Mouse (Mus musculus) limb, embryonic 10.5 days (tissue): ENCODE measurements around the gene Adora2a. TPM values are rescaled to one million over a fixed set of nuclear protein-coding genes. Genes with fewer than 3 reads are reported as not detected.

ENCODE experiments used
- DNase-seq: peaks from one replicate; pipeline ENCODE4 v3.0.0-alpha.2; 2017; ENCODE audit warnings: low spot score
- H3K27ac ChIP-seq: fragments of 300-500 bp; sonication (generic); 2 replicates; pipeline ENCODE4 v1.5.1; 2016; ENCODE audit warnings: mild to moderate bottlenecking
- H3K27me3 ChIP-seq: fragments of 300-500 bp; sonication (generic); 2 replicates; pipeline ENCODE4 v1.6.1; 2016; ENCODE audit warnings: low read depth, mild to moderate bottlenecking; ENCODE audit not compliant: poor library complexity, severe bottlenecking
- H3K36me3 ChIP-seq: fragments of 300-500 bp; sonication (generic); 2 replicates; pipeline ENCODE4 v1.6.1; 2016; ENCODE audit warnings: mild to moderate bottlenecking, moderate library complexity
- H3K4me1 ChIP-seq: fragments of 300-500 bp; sonication (generic); 2 replicates; pipeline ENCODE4 v1.6.1; 2016
- H3K4me3 ChIP-seq: fragments of 300-500 bp; sonication (generic); 2 replicates; pipeline ENCODE4 v1.5.1; 2016; ENCODE audit warnings: mild to moderate bottlenecking, moderate library complexity
- H3K9me3 ChIP-seq: fragments of 300-500 bp; sonication (generic); replicated peaks from 2 replicates; pipeline ENCODE4 v1.6.1; 2016; ENCODE audit warnings: mild to moderate bottlenecking
- WGBS: fragments of 180-500 bp; shearing (Covaris S2); methylation state at CpG from one replicate; pipeline ENCODE4 v1.1.7; 2016; 5-methylcytosine and 5-hydroxymethylcytosine counted together
- polyA plus RNA-seq: library from polyadenylated mRNA; unstranded; fragments of >200 nt; fragmentation: Nextera tagmentation; extraction: Ambion mirVana; gene quantifications from 2 replicates; pipeline ENCODE4 v1.2.1, GENCODE M21; 2016

Gene Adora2a
- polyA plus RNA-seq, 1 experiment from 2014 or later = 1.7 TPM

GRCm38 (mm10) chr10:75298608-75299007 is 18.1 kb upstream of the Adora2a start:
- Histone ChIP-seq H3K36me3 (peaks cover 53% of the 10 kb centered on the region), H3K27me3 (no peaks in the 10 kb centered on the region), H3K27ac (no peak overlapping the region), H3K4me1 (0 out of 2 replicates have a peak, but pooled peaks cover 5% of the 10 kb centered on the region), H3K4me3 (no peak overlapping the region), H3K9me3 (no peaks in the 10 kb centered on the region)
- DNase-seq = no peak
- 94% methylated on average over 5 of the region's 5 CpGs for WGBS

DNA sequence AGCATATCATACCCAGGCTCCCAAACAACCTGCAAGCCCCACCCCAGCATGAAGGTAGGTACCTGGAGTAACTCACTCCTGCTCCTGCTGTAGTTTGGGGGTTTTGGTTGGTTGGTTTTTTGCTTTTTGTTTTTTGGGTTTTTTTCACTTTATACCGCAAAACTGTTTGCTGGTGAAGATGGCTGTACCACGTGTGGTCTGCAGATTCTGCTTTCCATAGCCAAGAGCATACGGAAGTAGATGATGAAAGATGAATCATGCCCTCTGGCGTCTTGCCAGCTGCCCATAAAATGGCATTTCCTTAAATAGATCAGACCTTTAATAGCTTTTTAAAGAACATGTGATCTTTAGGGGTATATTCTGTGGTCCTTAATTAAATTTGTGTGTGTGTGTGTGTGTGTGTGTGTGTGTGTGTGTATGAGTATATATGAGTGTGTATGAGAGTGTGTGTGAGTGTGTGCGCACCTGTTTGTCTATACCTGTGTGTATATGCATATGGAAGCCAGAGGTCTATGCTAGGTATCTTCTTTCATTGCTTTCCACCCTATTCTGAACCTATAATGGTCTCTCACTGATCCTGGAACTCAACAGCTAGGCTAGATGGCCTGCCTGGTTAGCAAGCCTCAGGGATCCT is 16.8 kb upstream of the Adora2a start:
- peaks cover 63% of the 10 kb centered on the region for H3K36me3 ChIP-seq
- H3K4me1 ChIP-seq = 0 out of 2 replicates have a peak, but pooled peaks cover 4% of the 10 kb centered on the region
- no peaks in the 10 kb centered on the region for H3K9me3 ChIP-seq
- H3K27me3 ChIP-seq = no peaks in the 10 kb centered on the region
- no peak overlapping the region for H3K4me3 ChIP-seq
- WGBS = 92% methylated on average over 5 of the region's 5 CpGs
- no peak overlapping the region for H3K27ac ChIP-seq
- DNase-seq = no peak

- WGBS = 91% methylated on average over 12 of the region's 12 CpGs
- Histone ChIP-seq H3K4me3 (no peak overlapping the region), H3K9me3 (no peaks in the 10 kb centered on the region), H3K4me1 (no peaks in the 10 kb centered on the region), H3K27ac (no peak overlapping the region), H3K36me3 (peaks cover 66% of the 10 kb centered on the region), H3K27me3 (no peaks in the 10 kb centered on the region)
- no peak for DNase-seq
Measured at GRCm38 (mm10) chr10:75301195-75301806, 15.4 kb upstream of the Adora2a start.

- Histone ChIP-seq H3K36me3 (peaks cover 67% of the 10 kb centered on the region), H3K9me3 (no peaks in the 10 kb centered on the region), H3K27ac (no peak overlapping the region), H3K27me3 (no peaks in the 10 kb centered on the region), H3K4me3 (no peak overlapping the region), H3K4me1 (no peaks in the 10 kb centered on the region)
- WGBS = 92% methylated on average over 4 of the region's 4 CpGs
- no peak for DNase-seq
Measured at GRCm38 (mm10) chr10:75301937-75302336, 14.7 kb upstream of the Adora2a start.

- Histone ChIP-seq H3K9me3 (no peaks in the 10 kb centered on the region), H3K36me3 (peaks cover 73% of the 10 kb centered on the region), H3K27ac (no peak overlapping the region), H3K4me3 (no peak overlapping the region), H3K4me1 (no peaks in the 10 kb centered on the region), H3K27me3 (no peaks in the 10 kb centered on the region)
- 90% methylated on average over 4 of the region's 4 CpGs for WGBS
- DNase-seq = no peak
Measured at GRCm38 (mm10) chr10:75302536-75302935, 14.1 kb upstream of the Adora2a start.

DNA sequence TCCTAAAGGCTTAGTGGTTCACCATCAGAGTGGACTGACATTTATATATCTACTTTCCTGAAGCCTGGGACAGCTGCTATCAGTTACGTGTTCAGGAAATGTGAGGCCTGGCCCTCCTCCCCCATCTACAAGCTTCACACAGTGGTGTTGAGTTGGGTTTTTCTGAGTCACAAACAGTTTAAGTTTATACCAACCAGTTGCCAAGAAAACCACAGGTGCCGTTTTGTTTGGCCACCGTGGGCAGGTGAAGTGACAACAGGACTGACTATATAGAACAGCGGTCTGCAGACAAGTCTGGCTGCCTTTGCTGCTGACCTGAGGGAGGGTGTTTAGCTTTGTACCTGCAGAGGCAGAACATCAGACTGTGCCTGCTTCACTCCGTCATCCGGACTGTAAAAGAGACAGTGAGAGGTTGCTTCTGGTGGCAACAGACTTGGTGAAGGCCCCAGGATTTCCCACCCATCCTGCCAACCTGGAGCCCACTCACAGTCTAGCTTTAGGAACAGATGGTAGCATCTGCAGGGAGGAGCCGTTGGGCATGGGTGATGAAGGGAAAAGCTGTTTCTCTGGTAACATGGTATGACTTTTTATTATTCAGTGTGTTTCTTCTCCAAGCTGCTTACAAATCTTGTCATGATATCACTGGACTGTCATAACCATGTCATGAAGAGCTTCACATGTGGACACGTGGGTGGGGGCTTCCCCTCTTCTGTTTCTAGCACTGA is 13.2 kb upstream of the Adora2a start:
- Histone ChIP-seq H3K27me3 (no peaks in the 10 kb centered on the region), H3K27ac (no peak overlapping the region), H3K4me3 (no peak overlapping the region), H3K4me1 (no peaks in the 10 kb centered on the region), H3K36me3 (peaks cover 80% of the 10 kb centered on the region), H3K9me3 (no peaks in the 10 kb centered on the region)
- no peak for DNase-seq
- WGBS = 91% methylated on average over 8 of the region's 8 CpGs

- Histone ChIP-seq H3K36me3 (peaks cover 81% of the 10 kb centered on the region), H3K27ac (no peak overlapping the region), H3K4me1 (no peaks in the 10 kb centered on the region), H3K9me3 (no peaks in the 10 kb centered on the region), H3K4me3 (no peak overlapping the region), H3K27me3 (no peaks in the 10 kb centered on the region)
- DNase-seq = no peak
- WGBS = 91% methylated on average over 5 of the region's 5 CpGs
Measured at GRCm38 (mm10) chr10:75304049-75304405, 12.7 kb upstream of the Adora2a start.

DNA sequence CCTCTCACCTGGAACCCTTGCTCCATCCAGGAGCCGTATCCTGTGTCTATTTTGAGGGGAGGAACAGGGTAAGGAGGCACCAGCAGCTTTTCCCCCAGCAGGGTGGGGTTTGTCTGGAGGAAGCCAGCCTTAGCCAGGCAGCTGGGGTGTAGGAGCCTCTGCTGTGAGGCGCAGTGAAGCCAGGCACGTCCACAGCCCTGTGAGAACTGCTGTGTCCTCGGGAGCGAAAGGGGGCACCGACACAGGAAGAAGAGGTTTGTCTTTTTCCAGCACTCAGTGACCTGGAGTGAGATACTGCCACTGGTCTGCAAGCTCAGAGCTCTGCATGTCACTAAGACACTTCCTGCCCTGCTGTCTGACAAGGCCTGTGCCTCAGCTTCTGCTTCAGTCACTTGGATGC is 12.3 kb upstream of the Adora2a start:
- 85% methylated on average over 6 of the region's 6 CpGs for WGBS
- Histone ChIP-seq H3K9me3 (no peaks in the 10 kb centered on the region), H3K4me3 (no peak overlapping the region), H3K4me1 (no peaks in the 10 kb centered on the region), H3K36me3 (peaks cover 83% of the 10 kb centered on the region), H3K27me3 (no peaks in the 10 kb centered on the region), H3K27ac (no peak overlapping the region; the same call in 1 of the 2 replicates)
- no peak for DNase-seq

DNA sequence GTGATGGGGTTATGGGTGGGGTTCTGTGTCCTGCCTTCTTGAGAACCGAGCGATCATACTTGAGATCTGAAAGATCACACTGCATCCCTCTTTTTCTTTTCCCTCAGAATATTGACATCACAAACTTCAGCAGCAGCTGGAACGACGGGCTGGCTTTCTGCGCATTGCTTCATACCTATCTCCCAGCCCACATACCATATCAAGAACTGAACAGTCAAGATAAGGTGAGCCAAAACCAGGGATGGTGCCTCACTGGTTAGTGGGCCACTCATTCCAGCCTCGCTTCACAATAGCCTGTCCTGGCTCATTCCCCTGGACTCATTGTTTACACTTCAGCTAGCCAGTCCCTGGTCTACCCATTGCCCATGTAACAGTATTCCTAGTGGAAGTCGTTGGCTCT is 9.5 kb upstream of the Adora2a start:
- Histone ChIP-seq H3K27ac (no peak overlapping the region), H3K27me3 (no peaks in the 10 kb centered on the region), H3K9me3 (no peaks in the 10 kb centered on the region), H3K4me1 (no peaks in the 10 kb centered on the region), H3K4me3 (no peak overlapping the region), H3K36me3 (peaks cover 95% of the 10 kb centered on the region)
- 92% methylated on average over 7 of the region's 7 CpGs for WGBS
- no peak for DNase-seq

DNA sequence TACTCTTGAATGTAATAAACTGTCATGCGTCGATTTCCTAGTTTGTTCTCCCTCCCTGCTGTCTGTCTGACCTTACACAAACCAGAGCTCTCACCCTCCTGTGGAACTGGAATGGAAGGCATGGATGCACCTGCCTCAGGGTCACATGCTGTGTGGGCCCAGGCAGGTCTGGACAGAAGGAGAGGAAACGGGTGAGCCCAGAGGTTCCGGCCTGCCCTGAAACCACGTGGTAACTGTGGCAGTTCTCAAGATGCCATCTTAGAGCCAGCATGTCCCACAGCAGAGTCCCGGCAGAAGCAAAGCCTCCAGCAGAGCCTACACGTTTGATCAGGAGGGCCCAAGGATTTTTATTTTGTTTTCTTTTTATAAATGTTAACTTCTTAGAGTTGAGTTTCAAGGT is 4.3 kb upstream of the Adora2a start:
- no peak for DNase-seq
- Histone ChIP-seq H3K27me3 (peaks cover 23% of the 10 kb centered on the region), H3K4me1 (peaks cover 18% of the 10 kb centered on the region), H3K4me3 (no peak overlapping the region), H3K27ac (no peak overlapping the region), H3K9me3 (no peaks in the 10 kb centered on the region), H3K36me3 (peaks cover 55% of the 10 kb centered on the region)
- 92% methylated on average over 7 of the region's 7 CpGs for WGBS

DNA sequence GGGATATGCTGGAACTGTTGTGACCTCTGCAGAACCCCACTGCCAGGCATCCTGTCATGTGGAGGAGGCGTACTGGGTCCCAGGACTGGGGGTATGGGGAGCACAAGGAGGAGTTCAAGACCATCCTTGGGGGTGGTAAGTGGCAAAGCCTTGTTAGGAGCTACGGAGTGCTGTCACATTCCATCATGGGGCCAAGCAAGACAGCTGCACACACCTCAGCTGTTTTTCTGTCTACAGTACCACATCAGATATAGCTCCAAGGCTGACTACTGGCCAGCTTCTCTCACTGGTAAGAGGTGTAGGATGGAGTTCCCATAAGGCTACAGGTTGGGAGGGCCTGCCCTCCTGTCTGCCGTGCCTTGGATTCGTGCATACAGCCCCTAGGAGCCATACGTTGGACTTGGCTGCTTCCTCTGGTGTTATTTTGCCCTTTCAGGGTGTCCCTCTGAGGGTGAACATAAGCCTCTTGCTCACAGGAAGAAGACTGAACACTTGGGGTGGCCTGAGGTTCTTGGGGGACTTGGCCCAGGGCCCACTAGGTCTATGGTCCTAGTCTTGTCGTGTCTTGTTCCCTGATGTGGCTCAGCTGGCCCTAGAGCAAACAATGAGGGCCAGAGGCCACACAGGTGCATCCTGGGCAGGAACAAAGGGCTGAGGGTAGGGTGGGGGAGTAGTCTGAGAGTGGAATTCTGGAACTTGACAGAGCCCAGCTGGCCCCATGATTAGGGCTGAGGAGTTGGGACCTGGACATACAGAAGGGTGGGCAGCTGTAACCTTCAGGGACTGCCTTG is 2.3 kb upstream of the Adora2a start:
- peak overlapping the region; percentile 21; the same call in 1 of the 2 replicates for H3K27ac ChIP-seq
- H3K27me3 ChIP-seq = peaks cover 44% of the 10 kb centered on the region
- peaks cover 21% of the 10 kb centered on the region for H3K4me1 ChIP-seq
- WGBS = 71% methylated on average over 6 of the region's 6 CpGs
- H3K9me3 ChIP-seq = no peaks in the 10 kb centered on the region
- no peak overlapping the region for H3K4me3 ChIP-seq
- peaks cover 35% of the 10 kb centered on the region for H3K36me3 ChIP-seq
- no peak for DNase-seq

DNA sequence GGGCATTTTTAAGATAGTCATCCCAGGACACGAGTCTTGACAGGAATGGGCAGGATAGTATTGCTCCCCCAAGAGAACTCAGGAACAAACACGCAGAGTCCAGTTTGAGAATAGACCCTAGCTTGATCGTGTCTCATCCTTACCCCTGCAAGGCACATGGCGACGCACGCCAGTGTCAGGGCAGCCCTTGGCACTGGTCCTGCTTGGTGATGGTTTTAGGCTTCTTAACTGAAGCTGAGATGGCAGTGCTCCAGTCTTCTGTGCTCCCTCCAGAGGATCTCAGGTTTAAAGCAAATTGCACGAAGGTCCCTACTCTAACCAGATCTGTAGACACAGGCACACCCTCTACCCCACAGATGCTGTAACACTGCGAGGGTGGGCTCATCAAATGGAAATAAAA is 921 bp upstream of the Adora2a start:
- WGBS = 79% methylated on average over 8 of the region's 8 CpGs
- no peak for DNase-seq
- H3K27ac ChIP-seq = no peak overlapping the region
- H3K4me1 ChIP-seq = peaks cover 24% of the 10 kb centered on the region
- peaks cover 21% of the 10 kb centered on the region for H3K36me3 ChIP-seq
- no peaks in the 10 kb centered on the region for H3K9me3 ChIP-seq
- no peak overlapping the region for H3K4me3 ChIP-seq
- peaks cover 52% of the 10 kb centered on the region for H3K27me3 ChIP-seq
